Mouse (Mus musculus) brown adipose tissue, adult 24 weeks (tissue): ENCODE measurements around the gene Nudt15. TPM values are rescaled to one million over a fixed set of nuclear protein-coding genes. Genes with fewer than 3 reads are reported as not detected.
"Not testable (repeated sequence)": the region's sequence is repeated elsewhere in the genome, so short reads cannot be mapped to it uniquely, and the experiment has no call there.

Experiments
- H3K27ac ChIP-seq: fragments of 200-500 bp; replicated peaks from 2 replicates; pipeline ENCODE4 v1.5.1; 2012; ENCODE audit warnings: low read depth, mild to moderate bottlenecking, low read length
- H3K4me1 ChIP-seq: fragments of 200-500 bp; 2 replicates; pipeline ENCODE4 v1.6.1; 2012; ENCODE audit warnings: low read length, mixed read lengths; ENCODE audit not compliant: control insufficient read depth, insufficient read depth, insufficient read length
- H3K4me3 ChIP-seq: fragments of 200-500 bp; 2 replicates; pipeline ENCODE4 v1.5.1; 2012; ENCODE audit warnings: low read depth, mild to moderate bottlenecking, low read length, moderate library complexity; ENCODE audit not compliant: insufficient read depth
- polyA plus RNA-seq: library from polyadenylated mRNA; stranded (reverse); fragments of >200 nt; gene quantifications from 2 replicates; pipeline ENCODE4 v1.2.4, GENCODE M21; 2012; ENCODE audit not compliant: missing spikeins, insufficient read depth, insufficient read length

The Nudt15 gene
- polyA plus RNA-seq, 1 experiment, result 11.5 TPM

DNA sequence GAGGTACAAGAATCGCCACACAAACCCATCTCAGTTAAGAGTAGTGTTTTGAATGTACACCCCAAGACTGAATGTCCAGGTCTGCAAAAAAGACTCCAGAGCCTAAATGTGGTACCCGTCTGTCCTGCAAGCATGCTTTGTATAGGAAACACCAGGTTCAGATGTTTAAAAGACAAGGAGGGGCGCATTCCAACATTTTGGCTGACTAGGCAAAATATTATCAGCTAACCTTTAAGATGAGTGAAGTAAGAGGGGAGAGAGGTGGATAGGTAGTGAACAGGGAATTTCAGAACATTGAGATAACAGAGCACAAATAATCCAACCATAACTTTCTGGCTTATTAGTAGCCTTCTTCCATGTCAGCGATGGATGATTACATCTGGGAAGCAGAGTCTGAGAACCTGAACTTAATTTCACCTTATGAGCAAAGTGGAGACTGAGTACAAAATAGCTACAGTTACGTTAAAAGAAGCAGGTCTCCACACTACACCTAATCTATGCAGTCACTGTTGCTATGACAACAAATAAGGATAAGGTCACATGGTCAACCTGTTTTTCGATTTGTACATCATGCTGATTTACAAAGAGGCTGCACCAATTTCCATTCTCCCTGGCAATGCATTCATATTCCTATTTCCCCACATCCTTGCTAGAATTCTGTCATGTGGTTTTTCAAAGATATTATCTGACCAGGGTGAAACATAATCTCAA, 14.1 kb downstream of the Nudt15 start:
- Histone ChIP-seq H3K4me3 (no peak overlapping the region), H3K27ac (peak overlapping the region; percentile 77; the same call in 1 of the 2 replicates), H3K4me1 (peaks cover 5% of the 10 kb centered on the region; the same call in 1 of the 2 replicates)

DNA sequence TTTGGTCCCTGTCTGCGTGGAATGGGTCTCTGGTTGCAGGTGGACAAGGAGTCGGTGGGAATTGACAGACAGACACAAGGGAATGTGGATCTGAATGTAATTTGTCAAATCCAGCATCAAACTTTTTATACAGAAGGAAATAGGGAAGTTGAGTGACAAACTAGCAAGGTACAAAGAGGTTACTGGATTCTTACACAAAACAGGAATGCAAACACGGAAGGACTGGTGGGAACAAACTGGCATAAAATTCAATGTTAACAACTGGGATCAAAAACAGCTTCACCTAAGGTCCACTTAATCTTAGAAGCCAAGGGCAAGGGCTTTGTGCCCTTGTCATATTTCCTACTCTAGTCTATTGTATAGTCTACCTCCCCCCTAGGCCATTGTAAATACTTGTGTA, 19.4 kb downstream of the Nudt15 start:
- H3K27ac ChIP-seq, H3K4me1 ChIP-seq, H3K4me3 ChIP-seq: not testable (repeated sequence)

DNA sequence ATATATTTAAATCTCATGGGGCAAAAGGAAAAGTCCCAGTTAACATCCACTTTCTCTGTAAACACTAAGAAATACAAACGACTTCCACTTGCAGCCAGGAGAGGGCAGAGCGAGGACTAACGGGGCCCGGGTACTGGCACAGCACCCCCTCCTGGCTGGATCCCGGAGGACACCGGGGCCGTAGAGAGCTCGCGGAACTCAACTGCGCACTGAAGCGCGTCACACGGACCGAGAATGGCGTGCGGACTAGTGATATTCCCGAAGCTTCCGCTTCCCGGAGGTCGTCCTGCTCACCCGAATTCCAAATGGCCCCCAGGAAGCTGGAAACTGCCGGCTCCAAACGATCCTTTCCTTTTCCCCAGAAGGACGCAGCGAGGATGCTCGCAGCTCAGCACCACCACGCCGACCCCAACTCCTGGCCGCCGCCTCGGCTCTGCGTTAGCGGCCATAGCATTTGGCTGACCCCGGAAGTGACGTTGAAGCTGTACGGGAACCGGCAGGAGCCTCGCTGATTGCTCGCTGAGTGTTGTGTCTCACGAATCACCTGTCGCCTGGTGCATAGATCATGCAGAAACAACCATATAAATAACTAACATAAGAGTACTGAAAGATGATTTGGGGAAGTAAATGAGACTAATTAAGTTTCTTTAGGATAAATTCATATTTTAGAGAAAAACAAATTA, 23.1 kb downstream of the Nudt15 start, which contains the start of gene Sucla2:
Sucla2 (plus strand) TSS at position 554 of the 683 bp plus-strand sequence.
- H3K27ac ChIP-seq, result peak within 1 kb of the TSS; percentile 95
- H3K4me3 ChIP-seq, result peak within 1 kb of the TSS; percentile 66
- no peaks in the 10 kb centered on the region for H3K4me1 ChIP-seq

DNA sequence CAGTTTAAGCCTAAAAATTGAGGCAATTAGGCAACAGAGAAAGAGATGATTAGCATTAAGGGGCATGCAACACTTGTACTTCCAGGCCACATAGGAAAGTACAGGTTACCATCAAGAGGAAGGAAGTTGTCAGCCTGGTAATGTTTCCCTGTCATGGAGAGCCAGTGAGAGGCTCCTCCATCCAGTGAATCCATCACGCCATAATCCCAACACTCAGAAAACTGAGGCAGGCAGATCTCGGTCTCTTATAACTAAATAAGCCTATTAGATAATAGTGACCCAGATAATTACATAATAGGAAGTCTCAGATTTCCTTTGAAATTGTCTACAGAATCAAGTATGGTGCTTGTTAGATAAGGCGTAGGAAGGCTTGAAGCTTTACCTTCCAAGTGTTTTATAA, 23.9 kb downstream of the Nudt15 start:
- H3K4me3 ChIP-seq, result no peak overlapping the region
- no peaks in the 10 kb centered on the region for H3K4me1 ChIP-seq

DNA sequence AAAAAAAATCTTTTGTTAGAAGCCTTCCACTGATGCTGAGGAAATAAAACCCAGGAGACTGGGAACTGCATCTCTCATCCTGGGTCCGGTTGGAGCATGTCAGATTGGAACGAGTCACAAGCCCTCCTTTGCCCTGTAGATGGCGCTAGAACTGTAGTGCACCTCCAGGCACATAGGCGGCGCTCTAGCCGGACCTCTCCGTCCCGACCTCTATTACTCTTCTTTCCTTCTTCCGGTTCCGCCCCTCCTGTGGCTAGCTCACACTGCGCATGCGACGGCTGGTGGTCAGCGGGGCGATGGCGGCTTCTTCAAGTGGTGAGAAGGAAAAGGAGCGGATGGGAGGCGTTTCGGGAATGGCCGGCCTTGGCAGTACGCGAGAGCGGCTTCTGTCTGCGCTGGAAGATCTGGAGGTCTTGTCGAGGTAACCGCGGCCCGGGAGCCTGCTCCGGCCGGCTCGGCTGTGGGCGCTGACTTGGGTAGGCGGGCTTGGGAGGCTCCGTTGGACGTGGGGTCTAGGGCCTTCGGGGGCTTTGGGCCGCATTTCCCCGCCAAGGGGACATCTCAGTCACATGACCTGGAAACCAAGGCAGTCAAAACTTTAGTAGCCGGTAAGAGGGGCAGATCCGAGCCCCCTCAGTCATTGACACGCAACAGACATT, 38.1 kb downstream of the Nudt15 start, which contains the start of gene Med4:
Med4 (plus strand) TSS at position 261 of the 659 bp plus-strand sequence.
- Histone ChIP-seq H3K27ac (0 out of 2 replicates have a peak within 1 kb of the TSS, but pooled peaks have one; percentile 36), H3K4me3 (peak within 1 kb of the TSS; percentile 87), H3K4me1 (peaks cover 15% of the 10 kb centered on the region)

More for the DNA sequence above, 23.9 kb downstream of the Nudt15 start:
- peak overlapping the region; percentile 62; the same call in 1 of the 2 replicates for H3K27ac ChIP-seq

DNA sequence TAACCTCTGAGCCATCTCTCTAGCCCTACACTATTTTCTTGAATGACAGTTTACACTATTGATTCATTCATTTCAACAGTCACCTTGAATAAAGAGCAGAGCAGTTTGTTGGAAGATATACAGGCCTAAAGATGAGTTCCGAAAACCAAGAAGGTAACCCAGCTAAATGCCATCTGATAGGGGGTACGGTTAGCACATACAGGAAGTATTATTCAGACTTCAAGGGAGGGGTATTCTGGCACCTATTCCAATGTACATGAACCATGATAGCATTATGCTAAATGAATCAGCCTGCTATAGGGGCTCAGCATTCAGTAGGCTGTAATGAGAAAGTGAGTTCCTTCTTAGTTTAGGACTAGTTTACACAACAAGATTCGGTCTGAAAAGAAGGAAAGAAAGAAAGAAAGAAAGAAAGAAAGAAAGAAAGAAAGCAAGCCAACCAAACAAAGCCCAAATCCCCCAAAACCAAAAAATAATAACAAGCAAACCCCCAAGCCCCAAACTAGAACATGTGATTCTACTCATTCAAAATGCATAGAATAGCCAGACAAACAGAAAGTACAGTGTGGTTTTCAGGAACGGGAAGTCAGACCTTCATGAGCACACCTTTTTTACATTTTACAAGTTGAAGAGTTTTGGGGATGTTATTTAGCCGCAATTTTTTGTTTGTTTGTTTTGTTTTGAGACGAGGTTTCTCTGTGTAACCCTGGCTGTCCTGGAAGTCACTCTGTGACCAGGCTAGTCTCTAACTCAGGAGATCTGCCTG, 39.2 kb downstream of the Nudt15 start:
- H3K4me3 ChIP-seq, result no peak overlapping the region
- no peak overlapping the region for H3K27ac ChIP-seq
- H3K4me1 ChIP-seq, result peaks cover 17% of the 10 kb centered on the region

DNA sequence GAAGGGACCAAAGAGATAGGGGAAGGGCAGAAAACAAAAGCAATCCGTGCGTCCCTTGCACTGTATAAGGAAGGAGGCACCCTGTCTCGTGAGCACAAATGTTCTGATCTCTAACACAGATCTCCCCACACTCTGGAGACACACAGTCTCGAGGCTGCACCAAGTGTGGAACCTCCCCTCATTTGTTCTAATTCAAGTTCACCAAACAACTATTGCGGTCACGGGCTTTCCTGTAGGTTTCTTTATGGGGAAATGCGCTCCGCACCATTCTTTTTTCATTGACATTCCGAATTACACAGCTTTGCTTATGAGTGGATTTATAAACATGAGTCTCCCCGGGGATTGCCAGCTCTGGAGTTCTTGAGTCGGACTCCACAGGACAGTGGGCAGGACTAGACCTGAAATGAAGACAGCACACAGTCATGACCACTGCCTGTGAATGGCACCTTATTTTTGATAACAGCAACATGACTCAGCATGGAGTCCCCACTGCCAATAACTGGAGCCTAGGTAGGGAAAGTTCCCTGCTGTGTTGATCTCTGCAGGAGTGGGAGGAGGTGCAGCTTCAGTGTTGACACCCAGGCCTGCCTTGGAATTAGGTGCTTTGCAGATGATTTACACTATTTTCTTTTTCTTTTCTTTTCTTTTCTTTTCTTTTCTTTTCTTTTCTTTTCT, 40.2 kb downstream of the Nudt15 start:
- no peak overlapping the region for H3K4me3 ChIP-seq
- no peak overlapping the region for H3K27ac ChIP-seq
- peaks cover 19% of the 10 kb centered on the region for H3K4me1 ChIP-seq

DNA sequence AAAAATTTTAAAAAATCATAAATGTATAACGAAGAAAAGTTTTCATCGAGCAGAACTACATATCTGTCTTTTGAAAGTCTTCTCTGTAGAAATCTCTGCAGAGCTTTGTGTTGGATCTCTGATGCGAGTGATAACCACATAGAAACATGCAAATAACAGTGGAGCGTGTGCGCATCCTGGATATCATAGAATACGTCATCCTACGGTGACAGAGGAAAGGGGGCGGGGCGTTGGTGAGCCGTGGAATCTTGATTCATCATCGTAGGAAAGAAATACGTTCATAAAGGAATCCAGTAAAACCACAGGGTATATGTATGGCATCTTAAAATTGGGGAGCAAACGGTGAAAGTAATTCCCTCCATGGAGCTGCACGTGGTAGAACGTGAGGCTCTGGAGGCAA, 40.8 kb downstream of the Nudt15 start:
- Histone ChIP-seq H3K4me1 (peaks cover 22% of the 10 kb centered on the region), H3K4me3 (no peak overlapping the region), H3K27ac (no peak overlapping the region)

DNA sequence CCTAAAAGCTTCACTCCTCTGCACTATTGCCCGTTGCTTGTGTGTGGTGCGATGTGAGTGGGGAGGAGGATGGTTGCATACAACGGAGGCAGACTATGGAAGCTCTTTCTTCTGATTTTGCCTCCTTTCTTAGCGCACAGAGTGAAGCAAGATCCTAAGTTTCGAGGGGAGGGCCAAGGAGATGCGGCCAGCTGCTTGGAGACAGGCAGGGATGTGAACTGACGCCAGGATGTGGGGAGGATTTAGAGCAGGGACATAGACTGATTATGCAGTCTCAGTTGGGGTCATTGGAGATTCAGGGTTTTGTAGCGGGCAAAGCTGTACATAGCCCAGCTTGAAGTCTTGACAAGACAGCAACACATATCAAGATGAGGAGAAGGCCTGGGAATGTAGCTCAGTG, 41.8 kb downstream of the Nudt15 start:
- Histone ChIP-seq H3K27ac (no peak overlapping the region), H3K4me1 (peaks cover 24% of the 10 kb centered on the region)

DNA sequence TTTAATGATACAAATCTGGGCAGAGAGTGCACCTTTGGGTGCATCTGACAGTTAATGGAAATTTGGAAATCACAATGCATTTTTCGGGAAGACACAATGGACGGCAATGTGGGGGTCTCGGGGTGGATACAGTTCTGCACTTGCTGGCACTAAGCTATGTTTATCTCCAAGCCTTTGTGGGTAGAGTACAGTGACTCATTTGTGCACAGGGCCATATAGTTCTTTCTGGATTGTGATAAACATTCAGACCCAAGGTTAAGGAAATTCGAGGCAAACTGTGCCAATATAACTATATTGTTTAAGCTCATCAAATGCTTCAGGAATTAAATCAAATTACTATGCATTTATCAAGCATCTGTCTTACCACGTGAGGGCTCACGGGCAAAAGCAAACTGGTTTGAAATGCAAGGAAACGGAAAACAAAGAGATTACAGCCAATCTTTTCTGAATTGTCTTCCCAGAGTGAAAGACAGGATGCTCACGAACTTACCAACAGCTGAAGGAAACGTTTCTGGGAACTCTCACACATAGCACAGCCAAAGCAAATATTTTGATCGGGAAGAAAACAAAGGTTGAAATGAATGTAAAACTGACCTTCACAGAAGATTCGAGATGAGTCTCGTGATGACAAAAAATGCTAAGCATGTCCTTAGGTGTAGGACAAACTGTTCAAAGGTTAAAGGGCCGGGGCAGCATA, 44.7 kb downstream of the Nudt15 start:
- Histone ChIP-seq H3K27ac (peak overlapping the region; percentile 61), H3K4me3 (no peak overlapping the region), H3K4me1 (peaks cover 17% of the 10 kb centered on the region)

More for the DNA sequence above, 41.8 kb downstream of the Nudt15 start:
- no peak overlapping the region for H3K4me3 ChIP-seq

DNA sequence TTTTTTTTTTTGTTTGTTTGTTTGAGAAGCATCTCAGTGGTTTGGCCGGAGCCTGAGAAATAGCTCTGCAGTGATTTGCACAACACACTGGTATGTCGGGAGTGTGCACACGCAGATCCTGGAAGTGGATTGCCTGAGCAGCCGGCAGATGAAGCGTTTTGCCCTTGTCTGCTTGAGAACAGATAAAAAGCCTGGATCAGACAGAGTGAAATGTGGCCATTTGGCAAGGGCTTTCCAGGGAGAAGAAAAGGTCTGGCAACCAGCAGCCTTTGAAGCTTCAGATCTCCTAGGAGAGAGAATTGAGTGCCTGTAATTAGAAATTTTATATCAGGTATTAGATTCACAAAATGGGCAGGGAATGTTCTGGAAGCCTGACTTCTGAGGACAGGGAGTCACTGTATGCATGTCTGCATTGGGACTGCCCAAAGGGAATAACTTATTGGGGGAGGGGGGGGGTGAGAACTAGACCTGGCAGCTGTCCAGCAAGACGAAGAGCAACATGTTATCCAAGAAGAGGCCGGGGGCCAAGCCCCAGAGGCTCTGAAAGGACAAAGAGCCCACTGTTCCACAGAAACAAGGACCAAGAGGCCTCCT, 45.4 kb downstream of the Nudt15 start:
- H3K4me3 ChIP-seq, result no peak overlapping the region
- H3K4me1 ChIP-seq, result peaks cover 17% of the 10 kb centered on the region
- H3K27ac ChIP-seq, result no peak overlapping the region

DNA sequence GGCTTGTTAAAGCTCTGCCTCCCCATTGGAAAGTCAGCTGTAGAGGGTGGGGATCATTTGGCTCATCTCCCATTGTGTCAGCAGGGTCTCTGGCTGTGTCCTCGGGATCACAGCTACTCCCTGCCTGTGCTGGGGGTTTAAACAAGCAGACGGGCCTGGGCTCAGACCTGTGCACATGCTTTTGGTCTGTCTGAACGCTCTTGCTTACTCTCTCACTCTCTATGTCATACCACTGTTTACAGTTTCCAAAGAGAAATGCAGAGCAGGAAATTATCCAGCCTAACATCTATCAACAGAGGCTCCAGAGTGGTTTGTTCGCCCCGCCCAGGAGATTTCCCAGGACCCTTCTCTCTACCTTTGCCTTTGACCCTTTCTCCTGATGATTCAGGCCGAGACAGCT, 46.3 kb downstream of the Nudt15 start:
- Histone ChIP-seq H3K27ac (no peak overlapping the region), H3K4me1 (peaks cover 17% of the 10 kb centered on the region), H3K4me3 (no peak overlapping the region)

DNA sequence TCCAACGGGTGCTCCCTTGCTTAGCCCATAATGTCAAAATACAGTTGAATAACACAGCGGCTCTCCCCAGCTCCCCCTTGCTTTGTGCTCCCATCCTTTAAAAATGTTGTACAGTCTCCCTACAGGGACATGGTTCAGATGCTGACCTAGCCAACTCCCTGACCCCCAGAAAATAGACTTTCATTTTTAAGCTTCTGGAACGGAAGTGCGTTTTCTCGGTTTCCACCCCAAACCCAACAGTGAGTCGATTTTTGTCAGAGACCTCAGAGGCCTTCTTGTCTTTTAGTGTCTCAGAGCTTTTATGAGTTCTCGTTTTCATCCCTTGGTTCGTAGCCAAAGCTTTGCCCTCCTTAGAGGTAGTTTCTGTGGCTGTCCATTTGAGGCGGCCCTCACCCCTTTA, 46.8 kb downstream of the Nudt15 start:
- no peak overlapping the region for H3K27ac ChIP-seq
- no peak overlapping the region for H3K4me3 ChIP-seq
- H3K4me1 ChIP-seq, result peaks cover 17% of the 10 kb centered on the region
